Mouse (Mus musculus) intestine, embryonic 16.5 days (tissue): ENCODE results near the gene Cyp1a1. TPM values are rescaled to one million over a fixed set of nuclear protein-coding genes. Genes with fewer than 3 reads are reported as not detected.

ENCODE experiments used
- ATAC-seq: fragments of 200-750 bp; cut with Nextera tagmentation; 2 replicates; pipeline ENCODE4 v1.8.0; 2017; ENCODE audit warnings: moderate TSS enrichment, moderate library complexity
- H3K27ac ChIP-seq: fragments of 300-500 bp; sonication (generic); 2 replicates; pipeline ENCODE4 v1.5.1; 2014; ENCODE audit warnings: mild to moderate bottlenecking, low read length
- H3K27me3 ChIP-seq: fragments of 300-500 bp; sonication (generic); replicated peaks from 2 replicates; pipeline ENCODE4 v1.6.1; 2014; ENCODE audit warnings: low read length, control low read depth, mixed read lengths; ENCODE audit not compliant: control insufficient read depth, insufficient read depth
- H3K36me3 ChIP-seq: fragments of 300-500 bp; sonication (generic); 2 replicates; pipeline ENCODE4 v1.6.1; 2014; ENCODE audit warnings: low read length, control low read depth; ENCODE audit not compliant: control insufficient read depth, insufficient read depth
- H3K4me1 ChIP-seq: fragments of 300-500 bp; sonication (generic); 2 replicates; pipeline ENCODE4 v1.6.1; 2014; ENCODE audit warnings: low read length, control low read depth, mixed read lengths; ENCODE audit not compliant: control insufficient read depth, insufficient read depth
- H3K4me2 ChIP-seq: fragments of 300-500 bp; sonication (generic); 2 replicates; pipeline ENCODE4 v1.6.1; 2014; ENCODE audit warnings: low read depth, low read length, control low read depth
- H3K4me3 ChIP-seq: fragments of 300-500 bp; sonication (generic); 2 replicates; pipeline ENCODE4 v1.5.1; 2014; ENCODE audit warnings: mild to moderate bottlenecking, low read length
- H3K9ac ChIP-seq: fragments of 300-500 bp; sonication (generic); 2 replicates; pipeline ENCODE4 v1.6.1; 2014; ENCODE audit warnings: low read depth, low read length
- H3K9me3 ChIP-seq: fragments of 300-500 bp; sonication (generic); 2 replicates; pipeline ENCODE4 v1.6.1; 2016; ENCODE audit warnings: low read length, control low read depth; ENCODE audit not compliant: control insufficient read depth
- WGBS: fragments of 180-500 bp; shearing (Covaris S2); extraction: QIAGEN DNeasy Blood & Tissue Kit; methylation state at CpG from one replicate; pipeline ENCODE4 v1.1.7; 2014; 5-methylcytosine and 5-hydroxymethylcytosine counted together
- polyA plus RNA-seq: library from polyadenylated mRNA; unstranded; fragments of >200 nt; fragmentation: Nextera tagmentation; extraction: Ambion mirVana; gene quantifications from 2 replicates; pipeline ENCODE4 v1.2.1, GENCODE M21; 2015

Cyp1a1 gene
- polyA plus RNA-seq, 1 experiment from 2014 or later: not detected

GRCm38 (mm10) chr9:57644442-57644943 lies 43.2 kb upstream of the Cyp1a1 start:
- peaks cover 2% of the 10 kb centered on the region; the same call in 1 of the 2 replicates for H3K36me3 ChIP-seq
- H3K4me3 ChIP-seq: peak overlapping the region; percentile 96
- H3K27ac ChIP-seq: peak overlapping the region; percentile 98
- no peaks in the 10 kb centered on the region for H3K9me3 ChIP-seq
- H3K4me2 ChIP-seq: peak overlapping the region; percentile 85
- ATAC-seq: no peak
- 0% methylated on average over 18 of the region's 18 CpGs for WGBS
- H3K4me1 ChIP-seq: peaks cover 59% of the 10 kb centered on the region
- no peaks in the 10 kb centered on the region for H3K27me3 ChIP-seq
- peak overlapping the region; percentile 99 for H3K9ac ChIP-seq

- H3K9me3 ChIP-seq: no peaks in the 10 kb centered on the region
- peak; percentile 81 for ATAC-seq
- peak overlapping the region; percentile 96 for H3K4me3 ChIP-seq
- no peaks in the 10 kb centered on the region for H3K27me3 ChIP-seq
- peaks cover 2% of the 10 kb centered on the region; the same call in 1 of the 2 replicates for H3K36me3 ChIP-seq
- H3K9ac ChIP-seq: peak overlapping the region; percentile 99
- H3K27ac ChIP-seq: peak overlapping the region; percentile 98
- peak overlapping the region; percentile 85 for H3K4me2 ChIP-seq
- H3K4me1 ChIP-seq: peaks cover 52% of the 10 kb centered on the region
- WGBS: under 1% methylated on average over 84 of the region's 85 CpGs
Observed at GRCm38 (mm10) chr9:57644944-57645893, 42.5 kb upstream of the Cyp1a1 start.

- ATAC-seq: no peak
- Histone ChIP-seq H3K9me3 (no peaks in the 10 kb centered on the region), H3K4me2 (no peak overlapping the region), H3K4me1 (peaks cover 50% of the 10 kb centered on the region), H3K27ac (peak overlapping the region; percentile 38), H3K36me3 (peaks cover 2% of the 10 kb centered on the region; the same call in 1 of the 2 replicates), H3K27me3 (no peaks in the 10 kb centered on the region), H3K4me3 (no peak overlapping the region), H3K9ac (no peak overlapping the region)
- WGBS: 68% methylated on average over 12 of the region's 12 CpGs
Observed at GRCm38 (mm10) chr9:57646551-57647103, 41.1 kb upstream of the Cyp1a1 start.

- Histone ChIP-seq H3K9me3 (no peaks in the 10 kb centered on the region), H3K4me1 (peaks cover 41% of the 10 kb centered on the region), H3K27ac (peak overlapping the region; percentile 61), H3K27me3 (no peaks in the 10 kb centered on the region), H3K9ac (no peak overlapping the region), H3K4me3 (no peak overlapping the region), H3K4me2 (no peak overlapping the region), H3K36me3 (no peaks in the 10 kb centered on the region)
- ATAC-seq: no peak
- 59% methylated on average over 4 of the region's 4 CpGs for WGBS
Observed at GRCm38 (mm10) chr9:57647286-57648108, 40.2 kb upstream of the Cyp1a1 start.

GRCm38 (mm10) chr9:57650130-57650785 lies 37.5 kb upstream of the Cyp1a1 start:
- peaks cover 34% of the 10 kb centered on the region for H3K4me1 ChIP-seq
- 89% methylated on average over 6 of the region's 6 CpGs for WGBS
- H3K4me2 ChIP-seq: no peak overlapping the region
- no peaks in the 10 kb centered on the region for H3K27me3 ChIP-seq
- H3K4me3 ChIP-seq: no peak overlapping the region
- no peaks in the 10 kb centered on the region for H3K36me3 ChIP-seq
- ATAC-seq: no peak
- no peak overlapping the region for H3K9ac ChIP-seq
- peak overlapping the region; percentile 45; the same call in 1 of the 2 replicates for H3K27ac ChIP-seq
- no peaks in the 10 kb centered on the region for H3K9me3 ChIP-seq

GRCm38 (mm10) chr9:57650786-57651311 lies 36.9 kb upstream of the Cyp1a1 start:
- H3K36me3 ChIP-seq: no peaks in the 10 kb centered on the region
- 30% methylated on average over 6 of the region's 6 CpGs for WGBS
- peak overlapping the region; percentile 45; the same call in 1 of the 2 replicates for H3K27ac ChIP-seq
- H3K9ac ChIP-seq: peak overlapping the region; percentile 41
- peaks cover 35% of the 10 kb centered on the region for H3K4me1 ChIP-seq
- no peaks in the 10 kb centered on the region for H3K27me3 ChIP-seq
- no peak overlapping the region for H3K4me2 ChIP-seq
- H3K4me3 ChIP-seq: no peak overlapping the region
- no peaks in the 10 kb centered on the region for H3K9me3 ChIP-seq
- ATAC-seq: no peak

- H3K36me3 ChIP-seq: no peaks in the 10 kb centered on the region
- 69% methylated on average over 9 of the region's 9 CpGs for WGBS
- no peaks in the 10 kb centered on the region for H3K9me3 ChIP-seq
- H3K4me2 ChIP-seq: no peak overlapping the region
- H3K9ac ChIP-seq: no peak overlapping the region
- no peak for ATAC-seq
- H3K4me1 ChIP-seq: peaks cover 34% of the 10 kb centered on the region
- no peak overlapping the region for H3K27ac ChIP-seq
- H3K4me3 ChIP-seq: no peak overlapping the region
- no peaks in the 10 kb centered on the region for H3K27me3 ChIP-seq
Observed at GRCm38 (mm10) chr9:57652351-57652750, 35.4 kb upstream of the Cyp1a1 start.

GRCm38 (mm10) chr9:57652855-57653254 lies 34.9 kb upstream of the Cyp1a1 start:
- Histone ChIP-seq H3K27ac (no peak overlapping the region), H3K4me3 (no peak overlapping the region), H3K9ac (no peak overlapping the region), H3K27me3 (no peaks in the 10 kb centered on the region), H3K36me3 (no peaks in the 10 kb centered on the region), H3K4me2 (no peak overlapping the region), H3K9me3 (no peaks in the 10 kb centered on the region), H3K4me1 (peaks cover 34% of the 10 kb centered on the region)
- WGBS: 56% methylated on average over 3 of the region's 3 CpGs
- no peak for ATAC-seq
